Mouse (Mus musculus) kidney, postnatal 36 days (tissue): ENCODE results near the gene Lipe.
"Not testable (repeated sequence)": the region's sequence is repeated elsewhere in the genome, so short reads cannot be mapped to it uniquely, and the experiment has no call there.

Source experiments
- DNase-seq, 2 experiments: peaks; one replicate each; pipeline ENCODE4 v3.0.0; 2021 to 2022; ENCODE audit warnings: mixed read lengths in 2 of 2

The Lipe gene

GRCm38 (mm10) chr7:25398610-25399009, at the start of gene Lipe:
TSS of gene Lipe (minus strand) at chr7:25398710.
- no peak for DNase-seq

- DNase-seq = peak in 1 of 2 experiments; percentile 40
Observed at GRCm38 (mm10) chr7:25440816-25441153, 42.3 kb upstream of the Lipe start.

GRCm38 (mm10) chr7:25439978-25440815, 41.7 kb upstream of the Lipe start:
- DNase-seq = peak; percentile 46 to 71

- no peak for DNase-seq
Observed at GRCm38 (mm10) chr7:25439124-25439822, 40.8 kb upstream of the Lipe start.

- no peak for DNase-seq
Observed at GRCm38 (mm10) chr7:25436704-25437103, 38.2 kb upstream of the Lipe start.

- peak; percentile 46 to 80 for DNase-seq
Observed at GRCm38 (mm10) chr7:25436226-25436625, 37.7 kb upstream of the Lipe start.

- DNase-seq = no peak
Observed at GRCm38 (mm10) chr7:25435546-25435851, 37.0 kb upstream of the Lipe start.

GRCm38 (mm10) chr7:25434654-25435545, 36.4 kb upstream of the Lipe start:
- DNase-seq = peak; percentile 45 to 65

- no peak for DNase-seq
Observed at GRCm38 (mm10) chr7:25433781-25434560, 35.5 kb upstream of the Lipe start.

- DNase-seq = peak; percentile 29 to 54
Observed at GRCm38 (mm10) chr7:25433007-25433541, 34.6 kb upstream of the Lipe start.

GRCm38 (mm10) chr7:25432381-25432780, 33.9 kb upstream of the Lipe start:
- DNase-seq = no peak

GRCm38 (mm10) chr7:25429886-25430784, 31.6 kb upstream of the Lipe start:
- no peak for DNase-seq

GRCm38 (mm10) chr7:25428321-25428720, 29.8 kb upstream of the Lipe start:
- DNase-seq = no peak

GRCm38 (mm10) chr7:25427144-25427543, 28.6 kb upstream of the Lipe start:
- DNase-seq = no peak

GRCm38 (mm10) chr7:25426380-25426779, 27.9 kb upstream of the Lipe start:
- DNase-seq = not testable (repeated sequence)

- DNase-seq = peak; percentile 78 to 91
Observed at GRCm38 (mm10) chr7:25424429-25424828, 25.9 kb upstream of the Lipe start.

GRCm38 (mm10) chr7:25422286-25422841, 23.9 kb upstream of the Lipe start:
- no peak for DNase-seq

GRCm38 (mm10) chr7:25419943-25420342, 21.4 kb upstream of the Lipe start:
- no peak for DNase-seq

- no peak for DNase-seq
Observed at GRCm38 (mm10) chr7:25419536-25419935, 21.0 kb upstream of the Lipe start.

- peak in 1 of 2 experiments; percentile 77 for DNase-seq
Observed at GRCm38 (mm10) chr7:25417597-25417996, 19.1 kb upstream of the Lipe start.
